Mouse (Mus musculus): ENCODE measurements around the gene Klhl18.

The Klhl18 gene

GRCm38 (mm10) chr9:110476124-110477091 is at the start of gene Klhl18, which contains the start of gene Kif9:
Klhl18 (minus strand) TSS chr9:110476694.
Kif9 (plus strand) TSS chr9:110476958.
- peak; percentile 95 for ATAC-seq (ENCODE audit: insufficient number of reproducible peaks, low FRiP score, low TSS enrichment)

GRCm38 (mm10) chr9:110525737-110526136 is 49.2 kb upstream of the Klhl18 start:
- ATAC-seq (ENCODE audit: insufficient number of reproducible peaks, low FRiP score, low TSS enrichment), result no peak

GRCm38 (mm10) chr9:110490913-110491312 is 14.4 kb upstream of the Klhl18 start:
- ATAC-seq (ENCODE audit: insufficient number of reproducible peaks, low FRiP score, low TSS enrichment), result no peak

DNA sequence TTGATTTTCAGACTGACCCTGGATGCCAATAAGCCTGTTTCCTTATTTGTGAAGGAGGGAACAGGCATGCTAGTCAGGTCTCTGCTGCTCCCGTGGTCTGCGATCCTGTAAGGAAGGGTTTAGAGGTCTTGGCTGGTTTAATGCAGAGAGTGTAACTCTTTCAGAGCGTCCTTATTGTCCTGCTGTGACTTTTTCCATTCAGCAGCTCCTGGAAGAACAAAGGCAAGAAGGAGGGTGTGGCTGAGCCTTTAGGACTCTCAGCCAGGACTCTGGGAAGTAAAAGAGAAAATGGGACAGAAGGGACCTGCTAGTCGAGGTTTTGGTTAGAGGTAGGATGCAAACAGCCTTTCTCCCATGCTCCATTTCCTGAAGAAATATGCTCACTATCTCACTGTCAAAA is 12.3 kb upstream of the Klhl18 start:
- no peak for ATAC-seq (ENCODE audit: insufficient number of reproducible peaks, low FRiP score, low TSS enrichment)

GRCm38 (mm10) chr9:110478639-110479038 is 2.1 kb upstream of the Klhl18 start:
- no peak for ATAC-seq (ENCODE audit: insufficient number of reproducible peaks, low FRiP score, low TSS enrichment)

DNA sequence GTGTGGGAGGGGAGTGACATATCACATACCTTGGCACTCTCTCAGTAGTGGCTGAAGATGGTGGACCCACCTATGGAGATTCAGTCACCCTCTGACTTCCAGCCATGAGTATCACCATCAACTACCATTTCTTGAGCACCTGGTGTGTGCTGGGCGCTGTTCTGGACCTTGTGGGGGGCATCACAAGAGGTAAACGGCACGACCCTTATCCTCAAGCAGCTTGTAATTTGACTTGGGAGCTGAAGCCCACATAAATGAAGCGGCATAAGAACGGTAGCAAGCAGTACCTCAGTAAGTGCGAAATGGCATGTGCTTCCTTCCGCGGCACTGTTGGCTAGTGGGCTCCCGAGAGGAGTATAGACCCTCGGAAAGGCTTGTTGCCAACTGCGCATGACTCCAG is 1.5 kb upstream of the Klhl18 start:
- ATAC-seq (ENCODE audit: insufficient number of reproducible peaks, low FRiP score, low TSS enrichment), result no peak

DNA sequence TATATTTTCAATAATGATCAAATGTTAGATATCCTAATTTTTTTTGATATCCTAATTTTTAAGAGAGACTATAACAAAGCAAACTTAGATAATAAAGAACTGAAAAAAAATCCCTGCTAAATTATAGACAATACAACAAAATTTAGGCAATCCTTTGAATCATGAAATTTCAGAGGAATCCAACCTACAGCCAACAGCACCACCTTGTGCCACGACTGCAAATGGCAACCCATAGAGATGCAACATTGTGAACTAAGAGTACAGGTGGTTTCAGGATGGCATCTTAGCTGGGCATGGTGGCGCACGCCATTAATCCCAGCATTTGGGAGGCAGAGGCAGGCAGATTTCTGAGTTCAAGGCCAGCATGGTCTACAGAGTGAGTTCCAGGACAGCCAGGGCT is 10.3 kb downstream of the Klhl18 start:
- no peak for ATAC-seq (ENCODE audit: insufficient number of reproducible peaks, low FRiP score, low TSS enrichment)

- no peak for ATAC-seq (ENCODE audit: insufficient number of reproducible peaks, low FRiP score, low TSS enrichment)
Measured at GRCm38 (mm10) chr9:110465336-110465735, 11.2 kb downstream of the Klhl18 start.

- ATAC-seq (ENCODE audit: insufficient number of reproducible peaks, low FRiP score, low TSS enrichment), result no peak
Measured at GRCm38 (mm10) chr9:110463983-110464591, 12.4 kb downstream of the Klhl18 start.

DNA sequence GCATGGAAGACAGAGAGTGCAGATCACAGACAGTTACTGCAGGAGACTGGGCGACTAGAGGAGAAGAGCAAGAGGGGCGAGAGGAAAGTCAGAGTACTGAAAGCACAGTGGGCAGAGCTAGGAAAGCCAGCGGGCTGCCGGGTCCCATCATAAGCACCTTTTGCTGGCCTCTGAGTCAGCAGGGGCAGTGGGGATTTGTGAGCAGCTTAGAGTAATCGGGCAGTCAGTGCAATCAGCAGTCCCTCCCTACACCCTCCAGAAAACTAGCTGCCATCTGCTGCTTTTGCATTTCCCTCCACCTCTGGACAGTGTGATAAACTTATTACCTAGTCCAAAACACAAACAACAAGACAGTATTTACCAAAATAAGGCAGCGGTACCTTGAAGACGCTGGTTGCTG is 14.2 kb downstream of the Klhl18 start:
- no peak for ATAC-seq (ENCODE audit: insufficient number of reproducible peaks, low FRiP score, low TSS enrichment)

GRCm38 (mm10) chr9:110460884-110461815 is 15.3 kb downstream of the Klhl18 start:
- no peak for ATAC-seq (ENCODE audit: insufficient number of reproducible peaks, low FRiP score, low TSS enrichment)

DNA sequence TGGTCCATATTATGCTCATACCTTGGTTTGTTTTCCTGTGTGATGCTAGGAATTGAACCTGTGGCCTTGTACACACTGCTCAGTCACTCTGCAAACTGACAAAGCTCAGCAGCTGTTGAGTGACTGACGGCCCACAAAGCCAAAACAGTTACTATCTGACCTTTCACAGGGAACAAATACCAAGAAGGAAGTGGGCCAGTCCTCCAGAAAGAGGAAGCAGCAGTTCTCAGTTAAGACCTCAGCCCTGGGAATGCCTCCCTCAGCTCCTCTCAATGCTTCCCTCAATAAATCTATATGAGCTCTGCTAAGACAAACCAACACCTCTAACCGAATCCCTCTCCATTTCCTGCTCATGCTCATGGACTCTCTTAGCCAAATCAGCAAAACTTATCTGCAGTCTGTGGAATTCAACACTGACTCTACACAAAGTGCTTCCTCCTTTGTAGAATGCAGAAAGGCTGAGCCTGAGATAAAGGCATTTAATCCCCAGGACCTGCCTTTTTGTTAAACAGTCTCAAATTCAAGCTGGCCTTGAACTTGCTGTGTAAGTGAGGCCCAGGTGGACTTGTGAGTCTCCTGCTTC is 17.3 kb downstream of the Klhl18 start:
- ATAC-seq (ENCODE audit: insufficient number of reproducible peaks, low FRiP score, low TSS enrichment), result no peak

DNA sequence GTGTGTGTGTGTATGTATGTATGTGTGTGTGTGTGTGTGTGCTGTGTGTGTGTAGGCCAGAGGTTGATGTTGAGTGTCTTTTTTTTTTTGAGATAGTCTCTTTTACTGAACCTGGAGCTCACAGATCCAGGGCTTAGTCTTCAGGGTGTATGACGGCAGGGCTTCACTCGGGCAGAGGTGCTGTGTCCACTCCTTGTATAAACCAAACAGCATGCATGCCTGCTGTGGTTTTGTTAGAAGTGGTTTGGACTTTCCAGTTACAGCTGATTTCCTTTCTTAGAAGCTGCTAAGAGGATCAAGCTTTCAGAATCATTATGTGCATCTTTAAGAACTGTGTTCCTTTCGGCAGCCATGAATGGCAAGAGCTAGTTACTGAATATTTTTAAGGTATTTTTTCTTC is 18.6 kb downstream of the Klhl18 start:
- ATAC-seq (ENCODE audit: insufficient number of reproducible peaks, low FRiP score, low TSS enrichment), result no peak

DNA sequence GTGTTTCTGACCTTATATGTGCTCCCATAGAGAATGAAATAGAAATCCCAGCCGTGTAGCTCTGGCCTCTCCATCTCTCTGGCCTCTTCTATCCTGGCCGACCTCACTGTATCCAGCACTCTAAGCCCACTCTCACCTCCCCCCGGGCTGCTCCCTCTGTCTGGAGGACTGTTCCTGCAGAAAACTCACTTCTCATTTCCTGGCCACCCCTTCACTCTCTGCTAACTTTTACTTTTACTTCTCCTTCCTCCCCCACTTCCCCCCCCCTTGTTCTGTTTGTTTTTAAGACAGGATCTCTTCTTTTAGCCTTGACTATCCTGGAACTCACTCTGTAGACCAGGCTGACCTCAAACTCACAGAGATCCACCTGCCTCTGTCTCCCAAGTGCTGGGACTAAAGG is 24.0 kb downstream of the Klhl18 start:
- ATAC-seq (ENCODE audit: insufficient number of reproducible peaks, low FRiP score, low TSS enrichment), result no peak

GRCm38 (mm10) chr9:110448857-110449617 is 27.5 kb downstream of the Klhl18 start:
- ATAC-seq (ENCODE audit: insufficient number of reproducible peaks, low FRiP score, low TSS enrichment), result peak; percentile 58; the same call in 1 of the 2 replicates

DNA sequence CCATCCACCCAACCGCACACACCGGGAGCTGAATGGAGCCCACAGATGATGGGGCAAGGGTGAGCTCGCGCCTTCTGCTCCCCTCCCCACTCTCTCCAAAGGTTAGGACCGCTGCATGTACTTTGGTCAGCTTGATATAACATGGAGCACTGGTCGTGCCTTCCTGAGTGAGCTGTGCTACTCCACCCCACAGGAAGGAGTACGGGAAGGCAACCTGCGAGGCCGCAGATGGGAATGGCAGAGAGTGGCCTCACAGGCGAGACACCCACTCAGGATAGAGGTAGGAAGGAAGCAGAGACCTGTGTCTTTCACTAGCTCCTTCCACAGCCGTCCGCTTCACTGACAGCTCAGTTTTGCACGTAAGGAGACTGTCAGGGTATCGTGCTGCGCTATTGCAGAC is 28.1 kb downstream of the Klhl18 start:
- ATAC-seq (ENCODE audit: insufficient number of reproducible peaks, low FRiP score, low TSS enrichment), result no peak

DNA sequence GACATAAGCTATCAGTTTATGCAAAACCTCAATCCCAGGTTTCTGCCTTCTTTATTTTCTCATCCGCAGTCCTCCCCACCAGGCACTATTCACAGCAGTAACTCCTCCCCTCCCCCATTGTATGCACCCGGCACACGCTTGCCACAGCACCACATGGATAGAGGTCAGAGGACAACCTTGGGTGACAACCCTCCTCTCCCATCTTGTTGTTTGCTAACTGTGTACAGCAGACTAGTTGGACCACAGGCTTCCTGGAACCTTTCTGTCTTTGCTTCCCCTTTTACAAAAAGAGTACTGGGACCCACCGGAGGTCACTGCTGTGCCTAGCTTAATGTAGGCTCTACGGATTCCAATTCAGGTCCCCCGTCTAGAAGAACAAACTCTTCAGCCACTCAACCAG is 35.9 kb downstream of the Klhl18 start:
- no peak for ATAC-seq (ENCODE audit: insufficient number of reproducible peaks, low FRiP score, low TSS enrichment)

- ATAC-seq (ENCODE audit: insufficient number of reproducible peaks, low FRiP score, low TSS enrichment), result no peak
Measured at GRCm38 (mm10) chr9:110440049-110440448, 36.4 kb downstream of the Klhl18 start.

DNA sequence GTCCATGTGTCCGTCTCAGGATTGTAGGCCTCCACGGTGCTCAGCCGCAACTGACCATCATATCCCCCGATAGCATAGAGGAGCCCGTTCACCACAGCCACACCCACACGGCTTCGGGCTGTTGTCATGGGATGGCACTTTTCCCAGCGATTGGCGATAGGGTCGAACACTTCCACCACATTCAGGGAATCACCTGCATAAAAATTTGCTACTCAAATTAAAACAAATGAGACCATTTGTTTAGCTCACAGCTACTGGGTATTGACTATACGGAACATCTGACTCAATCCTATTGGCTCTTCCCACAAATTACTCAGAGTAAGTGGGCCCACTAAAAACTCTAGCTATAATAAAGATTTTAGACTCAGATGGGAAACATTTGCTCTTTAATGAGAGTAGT is 40.5 kb downstream of the Klhl18 start:
- no peak for ATAC-seq (ENCODE audit: insufficient number of reproducible peaks, low FRiP score, low TSS enrichment)

Data from cerebellum, adult (tissue).